Mouse (Mus musculus): ENCODE results near the gene Csrnp2.

Csrnp2 gene

DNA sequence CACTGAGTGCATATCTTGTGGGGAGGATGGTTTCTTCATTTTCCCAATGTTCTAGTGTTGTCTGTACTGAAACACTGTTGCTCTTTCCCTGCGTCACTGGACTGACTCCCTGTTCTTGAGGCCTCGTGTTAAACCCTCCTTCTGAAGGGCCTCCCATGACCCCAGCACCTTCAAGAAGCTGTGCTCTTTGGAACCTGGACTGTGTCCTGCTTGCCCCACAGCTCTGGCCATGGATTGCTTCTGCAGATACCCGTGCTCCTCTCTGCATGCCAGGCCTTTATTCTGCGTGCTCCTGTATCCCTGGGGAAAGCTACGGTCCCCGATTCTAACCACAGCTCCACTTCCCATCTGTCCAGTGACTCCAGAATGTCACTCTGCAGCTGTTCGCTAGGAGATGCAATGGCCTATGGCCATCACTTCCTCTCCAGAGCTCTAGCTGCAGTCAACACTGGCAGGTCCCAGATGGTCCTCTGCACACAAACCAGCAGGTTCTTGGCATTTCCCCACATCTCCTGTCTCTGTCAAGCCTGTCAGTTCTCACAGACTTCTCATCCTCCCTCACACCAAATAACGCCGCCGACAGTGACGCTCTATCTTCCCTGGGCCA lies 65.2 kb downstream of the Csrnp2 start:
- DNase-seq (ENCODE audit: low spot score in 2 of 2), result no peak

Data from right cerebral cortex, adult 2 months (tissue).